Mouse (Mus musculus): ENCODE data around the gene Vangl2.

DNA sequence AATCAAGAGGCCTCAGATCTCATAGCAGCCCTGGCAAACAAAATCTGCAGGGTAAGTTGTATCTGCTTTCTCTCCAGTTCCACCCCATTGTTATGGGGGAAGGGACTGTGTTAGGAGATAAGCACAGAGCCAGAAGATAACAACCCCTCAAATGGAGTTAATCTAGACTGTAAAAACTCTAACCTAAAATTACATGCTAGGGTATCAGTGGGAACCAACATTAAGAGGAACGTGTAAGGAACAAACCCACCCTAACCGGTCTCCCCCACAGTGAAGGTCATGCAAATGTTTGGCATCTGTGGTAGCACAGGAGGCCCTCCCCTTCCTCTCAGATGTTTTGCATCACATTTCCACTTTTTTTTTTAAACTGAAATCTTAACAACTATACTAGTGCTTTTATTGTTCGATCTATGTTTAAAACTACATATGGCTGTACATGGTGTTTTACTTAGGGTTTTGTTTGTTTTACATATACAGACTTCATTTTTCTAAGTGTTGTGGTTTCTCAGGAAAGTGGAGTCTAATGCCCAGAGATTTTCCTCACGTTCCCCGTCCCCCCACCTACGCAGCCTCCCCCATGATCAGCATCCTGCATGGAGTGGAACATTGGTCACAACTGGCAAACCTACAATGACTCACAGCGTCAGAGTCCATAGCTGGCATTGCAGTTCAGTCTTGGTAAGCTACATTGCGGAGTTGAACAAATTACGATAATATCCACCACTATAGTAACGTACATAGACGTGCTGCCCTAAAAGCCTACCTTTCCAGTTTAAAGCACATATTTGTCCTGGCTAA lies 33.1 kb downstream of the Vangl2 start:
- TF ChIP-seq CTCF (IDR thresholded peaks at IDR 0.05), result no peak
- no peak for TF ChIP-seq EP300 (IDR thresholded peaks at IDR 0.05; ENCODE audit: insufficient read depth, low read depth, low read length)
